Mouse (Mus musculus) spleen, adult 2 months (tissue): ENCODE measurements around the gene Dmap1. TPM values are rescaled to one million over a fixed set of nuclear protein-coding genes. Genes with fewer than 3 reads are reported as not detected.

ENCODE experiments used
- DNase-seq, 2 experiments: peaks; one replicate each; pipeline versions ENCODE4 v3.0.0 to v3.0.0-alpha.2; 2012 to 2021; ENCODE audit warnings: low spot score in 2 of 2, low read depth in 1 of 2
- H3K27ac ChIP-seq: fragments of 200-500 bp; 2 replicates; pipeline ENCODE4 v1.5.1; 2012; ENCODE audit warnings: low read length, inconsistent platforms; ENCODE audit not compliant: insufficient read depth
- H3K27me3 ChIP-seq: fragments of 200-500 bp; 2 replicates; pipeline ENCODE4 v1.6.1; 2012; ENCODE audit warnings: mild to moderate bottlenecking, moderate library complexity, low read length, inconsistent platforms; ENCODE audit not compliant: control insufficient read depth, insufficient read depth
- H3K36me3 ChIP-seq: fragments of 200-500 bp; 2 replicates; pipeline ENCODE4 v1.6.1; 2012; ENCODE audit warnings: mild to moderate bottlenecking, low read length, inconsistent platforms; ENCODE audit not compliant: control insufficient read depth, insufficient read depth
- H3K4me1 ChIP-seq: fragments of 200-500 bp; 2 replicates; pipeline ENCODE4 v1.6.1; 2011; ENCODE audit warnings: inconsistent platforms; ENCODE audit not compliant: control insufficient read depth, insufficient read depth, insufficient read length
- H3K4me3 ChIP-seq: fragments of 200-500 bp; 2 replicates; pipeline ENCODE4 v1.5.1; 2011; ENCODE audit warnings: mild to moderate bottlenecking, inconsistent platforms; ENCODE audit not compliant: insufficient read depth, insufficient read length; ENCODE audit errors: extremely low read depth
- CTCF ChIP-seq: fragments of 200-500 bp; IDR thresholded peaks from 2 replicates; pipeline ENCODE4 v1.5.1; 2011; ENCODE audit warnings: mild to moderate bottlenecking, inconsistent platforms; ENCODE audit not compliant: insufficient read depth, insufficient read length, insufficient replicate concordance; ENCODE audit errors: extremely low read depth
- POLR2A ChIP-seq: fragments of 200-500 bp; IDR thresholded peaks from 2 replicates; pipeline ENCODE4 v1.6.1; 2011; ENCODE audit warnings: low read depth, low read length, inconsistent platforms
- WGBS: fragments of 180-500 bp; shearing (Covaris S2); methylation state at CpG from one replicate; pipeline ENCODE4 v1.1.7; 2018; 5-methylcytosine and 5-hydroxymethylcytosine counted together
- polyA plus RNA-seq: library from polyadenylated mRNA; depleted of rRNA; stranded (reverse); fragments of >200 nt; gene quantifications from 2 replicates; pipeline ENCODE4 v1.2.3, GENCODE M21; 2012; rRNA removed

Dmap1 gene
- polyA plus RNA-seq, 1 experiment = 13.9 TPM

DNA sequence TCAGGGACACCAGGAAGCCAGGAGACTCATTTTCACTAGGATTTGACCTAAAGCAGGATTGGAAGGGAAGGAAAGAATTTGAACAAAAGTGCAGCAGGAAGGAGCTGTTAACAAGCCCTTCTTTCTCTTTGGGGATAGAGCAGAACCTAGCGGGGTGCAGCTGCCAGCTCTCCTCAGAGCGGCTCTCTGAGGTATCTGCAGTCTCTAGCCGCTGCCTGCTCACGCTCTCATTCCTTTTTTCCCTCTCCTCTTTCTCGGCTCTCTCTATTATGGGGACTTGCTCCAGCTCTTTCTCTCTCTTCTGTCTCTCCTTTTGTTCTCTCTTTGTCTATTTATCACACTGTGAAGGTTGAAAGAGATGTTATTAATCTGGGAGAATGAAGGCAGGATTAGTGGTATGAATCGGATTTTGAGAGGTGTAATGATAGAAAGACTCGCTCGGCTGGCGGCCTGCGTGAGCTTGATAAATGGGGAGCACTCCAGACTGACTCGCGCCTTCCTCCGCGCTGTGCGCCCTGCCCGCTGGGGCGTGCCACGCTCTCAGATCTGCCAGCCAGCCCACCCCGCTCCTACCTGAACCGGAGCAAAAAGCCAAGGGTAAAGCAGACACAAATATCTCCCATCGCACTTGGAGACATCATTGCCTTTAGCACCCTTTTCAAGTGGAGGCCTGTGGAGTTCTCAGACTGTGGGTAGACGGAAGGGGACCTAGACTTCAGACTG is 45.0 kb downstream of the Dmap1 start:
- Histone ChIP-seq H3K4me3 (no peak overlapping the region), H3K4me1 (no peaks in the 10 kb centered on the region), H3K36me3 (no peaks in the 10 kb centered on the region), H3K27ac (no peak overlapping the region), H3K27me3 (no peaks in the 10 kb centered on the region)
- TF ChIP-seq CTCF (no peak), POLR2A (no peak)
- no peak for DNase-seq
- 92% methylated on average over 22 of the region's 22 CpGs for WGBS

- 91% methylated on average over 4 of the region's 4 CpGs for WGBS
- Histone ChIP-seq H3K4me3 (no peak overlapping the region), H3K27ac (no peak overlapping the region), H3K27me3 (no peaks in the 10 kb centered on the region), H3K4me1 (no peaks in the 10 kb centered on the region), H3K36me3 (no peaks in the 10 kb centered on the region)
- DNase-seq = no peak
- TF ChIP-seq CTCF = no peak
- no peak for TF ChIP-seq POLR2A
These were observed 45.9 kb downstream of the Dmap1 start for GRCm38 (mm10) chr4:117636152-117636551.

- Histone ChIP-seq H3K4me1 (no peaks in the 10 kb centered on the region), H3K27ac (no peak overlapping the region), H3K27me3 (no peaks in the 10 kb centered on the region), H3K4me3 (no peak overlapping the region), H3K36me3 (no peaks in the 10 kb centered on the region)
- WGBS = 92% methylated on average over 7 of the region's 7 CpGs
- DNase-seq = no peak
- TF ChIP-seq POLR2A (no peak), CTCF (no peak)
These were observed 47.4 kb downstream of the Dmap1 start for GRCm38 (mm10) chr4:117634642-117635041.

GRCm38 (mm10) chr4:117633527-117633926 is 48.5 kb downstream of the Dmap1 start:
- Histone ChIP-seq H3K4me3 (no peak overlapping the region), H3K4me1 (no peaks in the 10 kb centered on the region), H3K27me3 (no peaks in the 10 kb centered on the region), H3K27ac (no peak overlapping the region), H3K36me3 (no peaks in the 10 kb centered on the region)
- DNase-seq = no peak
- WGBS = 94% methylated on average over 5 of the region's 5 CpGs
- TF ChIP-seq POLR2A (no peak), CTCF (no peak)

GRCm38 (mm10) chr4:117630053-117630670 is 51.9 kb downstream of the Dmap1 start:
- DNase-seq = no peak
- Histone ChIP-seq H3K27ac (no peak overlapping the region), H3K4me3 (no peak overlapping the region), H3K27me3 (no peaks in the 10 kb centered on the region), H3K4me1 (no peaks in the 10 kb centered on the region), H3K36me3 (no peaks in the 10 kb centered on the region; the same call in 1 of the 2 replicates)
- 86% methylated on average over 6 of the region's 6 CpGs for WGBS
- TF ChIP-seq POLR2A (no peak), CTCF (no peak)

DNA sequence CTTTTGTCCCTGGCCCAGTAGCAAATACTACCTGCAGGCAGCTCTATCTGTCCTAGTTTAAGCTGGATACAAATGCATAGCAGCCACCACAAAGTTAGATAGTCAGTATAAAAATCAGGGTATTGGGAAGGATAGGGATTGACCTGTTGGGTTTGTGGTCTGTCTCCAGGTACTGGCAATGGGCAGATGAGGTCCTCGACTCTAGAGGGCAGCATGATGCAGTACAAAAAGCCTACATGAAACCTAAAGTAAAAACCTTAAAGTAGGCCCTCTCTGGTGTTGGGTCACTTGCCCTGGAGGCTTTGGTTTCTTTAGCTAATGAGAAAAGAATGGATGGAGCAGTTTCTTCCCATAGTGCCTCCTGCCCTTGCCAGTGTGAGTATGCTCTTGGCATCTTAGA is 53.6 kb downstream of the Dmap1 start:
- H3K4me3 ChIP-seq = no peak overlapping the region
- no peaks in the 10 kb centered on the region for H3K4me1 ChIP-seq
- H3K27me3 ChIP-seq = no peaks in the 10 kb centered on the region
- H3K36me3 ChIP-seq = no peaks in the 10 kb centered on the region; the same call in 1 of the 2 replicates
- 55% methylated on average over 1 of the region's 1 CpGs for WGBS
- DNase-seq = no peak
- TF ChIP-seq POLR2A (no peak), CTCF (no peak)
- H3K27ac ChIP-seq = no peak overlapping the region

Other genes starting within 250 kb of the Dmap1 start
- 95.4 and 115 TPM in 2 replicates for gene Rnf220, start 185.2 kb downstream of the Dmap1 start, polyA plus RNA-seq
- gene Eri3, start 131.9 kb downstream of the Dmap1 start, polyA plus RNA-seq = 48.1 and 54.8 TPM in 2 replicates
- gene Gm12845, start 42.1 kb upstream of the Dmap1 start, polyA plus RNA-seq = not detected in 2 replicates
- gene Klf17, start 83.4 kb upstream of the Dmap1 start, polyA plus RNA-seq = not detected in 2 replicates
- gene Slc6a9, start 152.2 kb upstream of the Dmap1 start, polyA plus RNA-seq = 54.1 and 68.5 TPM in 2 replicates
- gene Ccdc24, start 190.3 kb upstream of the Dmap1 start, polyA plus RNA-seq = 0.53 and 0.92 TPM in 2 replicates
- 6.5 and 7.6 TPM in 2 replicates for gene B4galt2, start 201.2 kb upstream of the Dmap1 start, polyA plus RNA-seq
- 382 and 485 TPM in 2 replicates for gene Atp6v0b, start 205.1 kb upstream of the Dmap1 start, polyA plus RNA-seq
- gene Dph2, start 209.8 kb upstream of the Dmap1 start, polyA plus RNA-seq = 20.9 and 26.4 TPM in 2 replicates
- 41.7 and 47.4 TPM in 2 replicates for gene Ipo13, start 232.7 kb upstream of the Dmap1 start, polyA plus RNA-seq
- 0.89 and 1.2 TPM in 2 replicates for gene Artn, start 247.5 kb upstream of the Dmap1 start, polyA plus RNA-seq